Mouse (Mus musculus): ENCODE results near the gene Gap43. TPM values are rescaled to one million over a fixed set of nuclear protein-coding genes. Genes with fewer than 3 reads are reported as not detected.

Gap43 gene
- polyA plus RNA-seq, 1 experiment = 1,129 TPM

DNA sequence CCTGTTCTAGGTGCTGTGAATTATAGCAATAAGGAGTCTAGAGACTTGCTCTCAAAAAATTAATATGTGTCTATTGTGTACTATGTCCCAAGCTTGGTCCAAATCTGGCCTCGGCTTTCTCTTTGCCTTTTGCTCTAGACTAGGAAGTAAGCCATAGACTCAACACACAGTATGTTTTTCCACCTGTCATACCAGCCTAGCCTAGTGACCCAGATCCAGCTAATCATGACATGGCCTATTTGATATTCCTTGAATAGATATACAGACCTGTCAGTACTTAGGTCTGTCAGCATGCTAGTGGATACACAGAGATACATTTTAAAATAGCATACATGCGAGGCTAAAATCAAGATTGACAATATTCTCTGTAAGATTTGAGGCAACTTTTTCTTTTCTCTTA lies 46.4 kb downstream of the Gap43 start:
- no peak for DNase-seq (ENCODE audit: low read depth)
- TF ChIP-seq POLR2A (IDR thresholded peaks at IDR 0.05; ENCODE audit: borderline replicate concordance, extremely low read depth, insufficient read depth, insufficient read length, poor library complexity, severe bottlenecking) = no peak
- no peak for TF ChIP-seq CTCF (IDR thresholded peaks at IDR 0.05; ENCODE audit: borderline replicate concordance, extremely low read depth, insufficient read depth, insufficient read length)

- TF ChIP-seq CTCF (IDR thresholded peaks at IDR 0.05; ENCODE audit: borderline replicate concordance, extremely low read depth, insufficient read depth, insufficient read length) = no peak
- TF ChIP-seq POLR2A (IDR thresholded peaks at IDR 0.05; ENCODE audit: borderline replicate concordance, extremely low read depth, insufficient read depth, insufficient read length, poor library complexity, severe bottlenecking) = no peak
- DNase-seq (ENCODE audit: low read depth) = peak; percentile 25
Observed at GRCm38 (mm10) chr16:42291572-42291971, 48.9 kb downstream of the Gap43 start.

DNA sequence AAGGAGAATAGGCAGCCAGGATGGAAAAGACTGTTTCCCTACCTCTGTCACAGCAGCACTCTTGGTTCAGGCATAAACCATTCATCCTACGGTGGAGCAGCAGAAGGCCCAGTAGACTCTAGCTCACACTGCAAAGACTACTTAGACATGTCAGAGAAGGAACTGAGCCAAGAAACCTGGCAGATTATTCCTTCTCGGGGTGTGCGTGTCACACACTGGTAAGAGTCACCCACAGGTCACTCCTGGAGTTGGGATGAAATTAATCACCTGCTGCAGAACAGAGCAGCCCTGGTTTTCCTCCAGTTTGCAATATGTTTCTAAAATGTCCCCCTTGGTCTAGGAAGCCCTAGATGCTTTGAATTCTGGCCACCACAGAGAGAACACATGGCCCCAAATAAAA lies 56.4 kb downstream of the Gap43 start:
- no peak for DNase-seq (ENCODE audit: low read depth)
- no peak for TF ChIP-seq POLR2A (IDR thresholded peaks at IDR 0.05; ENCODE audit: borderline replicate concordance, extremely low read depth, insufficient read depth, insufficient read length, poor library complexity, severe bottlenecking)
- TF ChIP-seq CTCF (IDR thresholded peaks at IDR 0.05; ENCODE audit: borderline replicate concordance, extremely low read depth, insufficient read depth, insufficient read length) = no peak

DNA sequence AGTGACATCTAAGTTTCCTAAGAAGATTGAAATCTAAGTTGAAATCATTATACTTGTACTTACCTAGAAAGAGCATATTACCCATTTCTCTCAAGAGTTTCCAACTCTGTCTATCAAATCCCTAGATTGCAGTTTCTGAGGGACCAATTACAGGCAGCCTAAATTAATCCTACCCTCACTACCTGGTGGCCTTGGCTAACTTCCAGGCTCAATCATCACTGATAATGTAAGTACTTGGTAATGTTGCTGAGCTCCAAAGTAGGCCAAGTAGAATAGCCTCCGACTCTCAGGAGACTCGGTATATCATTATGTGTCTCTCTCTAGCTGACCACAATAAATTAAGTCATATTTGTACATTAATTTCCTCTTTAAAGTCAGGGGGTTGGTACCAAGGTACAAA lies 62.7 kb downstream of the Gap43 start:
- DNase-seq (ENCODE audit: low read depth) = peak; percentile 51
- TF ChIP-seq CTCF (IDR thresholded peaks at IDR 0.05; ENCODE audit: borderline replicate concordance, extremely low read depth, insufficient read depth, insufficient read length) = no peak
- TF ChIP-seq POLR2A (IDR thresholded peaks at IDR 0.05; ENCODE audit: borderline replicate concordance, extremely low read depth, insufficient read depth, insufficient read length, poor library complexity, severe bottlenecking) = no peak

DNA sequence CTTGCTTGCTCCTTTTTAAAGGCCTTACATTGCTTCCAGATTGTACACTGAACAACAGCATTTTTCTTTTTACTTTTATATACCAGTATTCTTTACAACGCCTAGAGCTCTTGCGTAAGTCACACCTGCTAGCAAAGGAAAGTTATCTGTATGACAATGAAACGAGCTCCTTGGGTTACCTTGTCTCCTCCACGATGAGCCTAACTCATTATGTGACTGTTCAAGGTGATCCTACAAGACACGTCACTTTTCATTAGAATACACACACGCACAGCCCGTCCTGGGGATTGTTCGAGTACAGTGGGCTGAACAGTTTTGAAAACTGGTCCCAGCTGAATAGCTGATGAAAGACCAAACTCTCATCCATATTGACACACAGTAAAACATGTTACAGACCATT lies 63.2 kb downstream of the Gap43 start:
- TF ChIP-seq CTCF (IDR thresholded peaks at IDR 0.05; ENCODE audit: borderline replicate concordance, extremely low read depth, insufficient read depth, insufficient read length) = no peak
- peak; percentile 41 for DNase-seq (ENCODE audit: low read depth)

DNA sequence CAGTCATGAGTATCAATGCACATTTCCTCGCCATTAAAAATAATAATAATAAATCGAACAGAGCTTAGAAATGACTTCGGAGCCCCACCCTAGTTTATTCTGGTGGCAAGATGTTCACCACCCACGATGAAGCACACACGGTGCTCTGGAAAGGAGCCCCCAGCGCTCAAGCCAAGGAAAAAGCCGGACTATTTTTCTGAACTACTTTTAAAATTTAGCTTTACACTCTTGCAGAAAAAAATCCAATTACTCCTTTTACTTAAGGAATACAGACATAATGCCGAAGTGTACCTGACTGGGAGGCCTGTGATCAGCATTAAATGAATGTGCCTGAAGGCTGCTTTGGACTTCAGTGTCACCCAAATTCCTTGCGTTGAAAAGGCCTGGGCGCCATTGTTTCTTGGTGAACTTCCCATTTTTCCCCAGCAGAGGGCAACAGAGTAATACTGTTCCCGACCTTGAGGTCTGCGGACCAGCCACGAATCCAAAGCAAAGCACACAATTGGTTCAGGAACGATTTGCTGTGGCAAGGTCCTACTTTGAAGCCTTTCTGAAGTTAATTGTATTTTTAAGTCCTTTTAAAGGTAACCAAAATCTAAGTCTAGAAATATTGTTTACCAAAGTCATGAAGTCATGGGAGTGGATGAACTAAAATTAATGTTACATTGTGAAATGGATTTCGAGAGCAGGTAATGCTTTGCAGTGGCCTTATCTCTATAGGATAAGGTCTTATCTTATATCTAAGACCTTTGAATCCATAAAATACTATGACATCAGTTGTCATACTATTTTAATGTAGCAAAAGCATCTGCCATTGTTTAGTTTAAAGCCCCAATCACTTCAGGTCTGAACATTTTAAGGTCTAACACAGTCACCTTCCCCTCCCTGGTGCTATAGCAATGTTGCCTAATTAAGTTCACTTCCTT lies 64.0 kb downstream of the Gap43 start:
- no peak for TF ChIP-seq POLR2A (IDR thresholded peaks at IDR 0.05; ENCODE audit: borderline replicate concordance, extremely low read depth, insufficient read depth, insufficient read length, poor library complexity, severe bottlenecking)
- peak; percentile 88 for TF ChIP-seq CTCF (IDR thresholded peaks at IDR 0.05; ENCODE audit: borderline replicate concordance, extremely low read depth, insufficient read depth, insufficient read length)
- DNase-seq (ENCODE audit: low read depth) = peak; percentile 93

- peak; percentile 94 for DNase-seq (ENCODE audit: low read depth)
- no peak for TF ChIP-seq POLR2A (IDR thresholded peaks at IDR 0.05; ENCODE audit: borderline replicate concordance, extremely low read depth, insufficient read depth, insufficient read length, poor library complexity, severe bottlenecking)
- TF ChIP-seq CTCF (IDR thresholded peaks at IDR 0.05; ENCODE audit: borderline replicate concordance, extremely low read depth, insufficient read depth, insufficient read length) = no peak
Observed at GRCm38 (mm10) chr16:42275518-42276215, 64.8 kb downstream of the Gap43 start.

- TF ChIP-seq CTCF (IDR thresholded peaks at IDR 0.05; ENCODE audit: borderline replicate concordance, extremely low read depth, insufficient read depth, insufficient read length) = no peak
- no peak for TF ChIP-seq POLR2A (IDR thresholded peaks at IDR 0.05; ENCODE audit: borderline replicate concordance, extremely low read depth, insufficient read depth, insufficient read length, poor library complexity, severe bottlenecking)
- no peak for DNase-seq (ENCODE audit: low read depth)
Observed at GRCm38 (mm10) chr16:42271213-42271612, 69.2 kb downstream of the Gap43 start.

GRCm38 (mm10) chr16:42269587-42269967 lies 70.9 kb downstream of the Gap43 start:
- no peak for DNase-seq (ENCODE audit: low read depth)
- TF ChIP-seq CTCF (IDR thresholded peaks at IDR 0.05; ENCODE audit: borderline replicate concordance, extremely low read depth, insufficient read depth, insufficient read length) (no peak), POLR2A (IDR thresholded peaks at IDR 0.05; ENCODE audit: borderline replicate concordance, extremely low read depth, insufficient read depth, insufficient read length, poor library complexity, severe bottlenecking) (no peak)

- peak; percentile 97 for DNase-seq (ENCODE audit: low read depth)
- TF ChIP-seq POLR2A (IDR thresholded peaks at IDR 0.05; ENCODE audit: borderline replicate concordance, extremely low read depth, insufficient read depth, insufficient read length, poor library complexity, severe bottlenecking) = no peak
- no peak for TF ChIP-seq CTCF (IDR thresholded peaks at IDR 0.05; ENCODE audit: borderline replicate concordance, extremely low read depth, insufficient read depth, insufficient read length)
Observed at GRCm38 (mm10) chr16:42268843-42269586, 71.4 kb downstream of the Gap43 start.

DNA sequence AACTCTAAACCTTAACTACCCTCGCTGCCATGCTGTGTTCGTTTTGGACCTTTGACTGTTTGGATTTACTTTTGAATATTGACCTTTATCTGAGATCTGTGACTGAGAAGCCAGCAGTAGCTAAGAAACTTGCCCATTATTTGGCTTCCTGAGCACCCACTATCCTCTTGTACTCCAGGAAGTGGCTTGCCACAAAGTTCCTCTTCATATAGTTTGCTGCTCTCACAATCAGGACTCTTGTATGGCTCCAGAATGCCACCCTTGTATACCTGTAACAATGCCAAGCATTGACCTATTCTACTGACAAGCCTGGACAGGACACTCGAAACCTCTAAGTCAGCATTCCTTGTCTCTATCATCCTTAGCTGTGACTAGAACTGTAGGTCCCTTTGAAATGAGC lies 75.3 kb downstream of the Gap43 start:
- no peak for DNase-seq (ENCODE audit: low read depth)

More for the DNA sequence above, 75.3 kb downstream of the Gap43 start:
- TF ChIP-seq POLR2A (IDR thresholded peaks at IDR 0.05; ENCODE audit: borderline replicate concordance, extremely low read depth, insufficient read depth, insufficient read length, poor library complexity, severe bottlenecking) = no peak
- TF ChIP-seq CTCF (IDR thresholded peaks at IDR 0.05; ENCODE audit: borderline replicate concordance, extremely low read depth, insufficient read depth, insufficient read length) = no peak
